Mouse (Mus musculus): ENCODE data around the gene Ap3m1. TPM values are rescaled to one million over a fixed set of nuclear protein-coding genes. Genes with fewer than 3 reads are reported as not detected.
A peak's percentile ranks its signal among the peaks of the same experiment; 100 is the strongest.

Ap3m1 gene
- total RNA-seq, 1 experiment from 2014 or later = 93.1 TPM

DNA sequence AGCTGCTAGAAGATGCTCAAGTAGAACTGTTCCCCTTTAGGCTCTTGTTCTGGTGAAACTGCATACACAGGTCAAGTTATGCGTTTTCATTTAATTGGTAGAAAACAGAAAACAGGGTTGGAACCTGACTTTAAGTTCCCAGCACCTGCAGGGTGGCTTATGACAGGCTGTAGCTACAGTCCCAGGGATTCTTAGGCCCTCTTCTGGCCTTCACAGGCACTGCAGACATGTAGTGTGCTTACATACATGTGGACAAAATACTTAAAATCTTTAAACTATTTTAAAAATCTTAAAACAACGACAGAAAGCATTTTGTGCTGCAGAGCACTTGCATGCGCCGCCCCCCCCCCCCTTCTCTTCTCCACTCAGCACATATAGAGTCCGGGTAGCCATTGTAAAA lies 17.3 kb upstream of the Ap3m1 start:
- DNase-seq = no peak

DNA sequence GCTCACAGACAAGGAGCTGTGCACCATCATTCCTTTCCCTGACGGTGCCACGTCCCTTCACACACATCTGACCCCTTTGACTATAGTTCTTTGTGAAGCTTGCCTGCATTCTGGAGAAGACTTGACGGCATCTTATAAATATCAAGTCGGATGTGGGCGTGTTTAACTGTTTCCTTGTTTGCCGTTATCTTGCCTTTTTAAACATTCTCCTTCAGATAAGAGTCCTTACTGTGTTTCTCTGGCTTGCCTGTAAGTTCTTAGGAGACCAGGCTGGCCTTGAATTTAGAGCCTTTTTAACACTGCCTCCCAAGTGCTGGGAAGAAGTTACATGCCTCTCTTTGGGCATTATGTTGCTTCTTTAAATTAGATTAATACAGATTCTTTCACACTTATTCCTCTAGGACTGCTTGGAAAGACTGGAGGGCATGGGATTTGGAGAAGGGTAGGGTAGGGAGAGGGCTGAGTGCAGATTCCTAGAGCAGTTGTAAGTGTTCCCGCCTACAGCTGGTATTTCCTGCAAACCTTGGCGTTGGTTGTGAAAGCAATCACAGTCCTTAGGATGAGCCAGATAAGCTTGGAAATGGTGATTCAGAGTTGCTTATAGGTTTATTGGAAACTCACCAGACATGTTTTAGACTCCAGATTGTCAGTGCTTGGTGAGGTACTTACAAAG lies 13.3 kb upstream of the Ap3m1 start:
- no peak for DNase-seq

DNA sequence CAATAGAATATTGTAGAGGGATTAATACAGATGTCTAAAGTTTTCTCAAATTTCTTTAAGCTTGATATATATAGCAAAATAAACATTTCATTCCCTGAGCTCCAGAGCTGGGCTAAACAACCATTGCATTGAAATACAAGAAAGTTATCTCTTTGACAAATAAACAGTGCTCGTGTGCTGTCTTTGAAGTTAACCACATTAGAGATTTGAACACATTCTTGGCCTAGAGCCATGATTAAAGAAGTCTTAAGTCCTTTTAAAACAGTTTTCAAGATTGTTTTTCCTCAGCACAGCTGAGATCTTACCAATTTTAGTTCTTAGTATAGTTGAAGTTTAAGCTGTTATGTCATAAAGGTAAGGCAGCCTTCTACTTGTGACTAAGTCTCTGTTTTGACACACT lies 12.0 kb upstream of the Ap3m1 start:
- no peak for DNase-seq

DNA sequence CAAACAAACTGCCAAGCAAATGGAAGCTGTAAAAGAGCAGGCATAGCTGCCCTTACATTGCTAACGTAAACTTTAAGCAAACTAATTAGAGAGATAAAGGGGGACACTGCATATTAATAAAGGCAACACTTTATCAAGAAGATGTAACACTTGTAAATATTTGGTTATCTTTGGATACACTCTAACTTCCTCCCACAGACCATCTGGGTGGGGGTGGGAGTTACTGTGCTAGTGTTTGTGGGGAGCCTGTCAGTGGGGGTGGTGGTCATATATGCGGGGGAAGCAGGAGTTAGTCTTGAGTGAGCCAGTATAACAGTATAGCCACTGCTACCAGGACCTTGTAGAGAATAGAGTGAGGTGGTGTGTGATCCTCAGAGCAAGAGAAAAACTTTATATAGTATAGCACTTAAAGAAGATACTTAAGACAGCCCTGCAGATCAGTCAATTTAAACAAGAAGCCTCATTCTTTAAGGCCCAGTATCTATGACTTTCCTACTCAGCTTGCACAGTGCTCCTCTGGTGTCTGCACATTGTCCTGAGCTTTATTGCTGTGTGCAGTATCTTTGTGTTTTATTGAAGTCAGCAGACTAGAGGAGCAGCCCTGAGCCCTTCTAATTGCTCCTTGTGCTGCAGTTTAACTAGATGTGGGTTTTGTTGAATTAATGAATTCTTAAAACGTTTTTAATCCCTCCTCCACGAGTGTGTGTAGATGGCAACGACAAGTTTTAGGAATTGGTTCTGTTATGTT lies 10.6 kb upstream of the Ap3m1 start:
- DNase-seq = no peak

DNA sequence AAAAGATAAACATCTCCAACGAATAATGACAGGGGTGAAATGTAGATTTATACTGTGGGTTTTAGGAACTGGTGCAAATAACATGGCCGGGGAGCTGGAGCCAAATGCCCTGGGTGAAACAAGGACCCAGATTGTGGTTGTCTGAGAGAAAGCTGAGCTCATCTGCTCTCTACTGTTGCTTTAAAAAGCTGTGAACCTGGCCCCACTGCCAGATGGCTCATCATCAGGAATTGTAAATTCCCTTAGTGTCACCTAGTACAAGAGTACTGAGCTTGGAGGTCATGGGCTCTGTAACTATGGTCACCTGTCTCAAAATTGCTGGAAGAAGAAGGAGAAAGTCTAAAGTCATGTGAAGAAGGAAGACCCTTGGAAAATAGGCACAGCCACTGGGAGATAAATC lies 6.7 kb upstream of the Ap3m1 start:
- DNase-seq = no peak

DNA sequence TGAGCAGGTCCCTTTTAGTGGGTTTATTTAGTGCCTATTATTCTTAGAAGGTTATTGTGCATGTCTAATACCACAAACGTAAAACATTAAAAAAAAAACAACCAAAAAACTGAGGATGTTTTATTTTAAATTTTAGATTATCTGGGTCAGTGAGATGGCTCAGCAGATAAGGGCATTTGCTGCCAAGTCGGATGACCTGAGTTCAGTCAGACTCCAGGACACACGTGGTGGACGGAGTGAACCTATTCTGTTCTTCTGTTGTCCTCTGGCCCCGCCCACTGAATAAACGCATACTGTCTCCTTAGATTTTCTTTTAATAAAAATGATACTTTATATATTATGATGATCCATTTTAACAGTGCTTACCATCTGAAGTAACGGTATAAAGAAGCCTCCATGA lies 1.3 kb upstream of the Ap3m1 start:
- no peak for DNase-seq

DNA sequence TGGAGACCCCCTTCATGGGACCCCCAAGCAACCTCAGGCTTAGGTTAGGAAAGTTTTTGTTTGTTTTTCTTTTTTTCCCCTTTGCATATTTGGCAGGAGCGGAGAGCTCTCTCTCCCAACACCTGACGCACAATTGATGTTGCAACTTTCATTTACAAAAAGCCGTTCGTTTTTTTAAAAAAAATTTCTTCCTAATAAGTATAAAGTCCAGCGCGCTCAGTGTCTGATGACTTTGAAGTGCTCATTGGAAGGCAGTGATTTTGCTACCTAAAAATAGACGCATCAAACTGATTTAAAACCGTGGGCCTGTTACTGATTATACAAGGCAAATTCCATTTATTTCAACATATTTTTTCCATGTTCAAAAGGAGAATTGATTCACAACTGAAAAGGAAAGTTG lies 843 bp upstream of the Ap3m1 start:
- DNase-seq = no peak

DNA sequence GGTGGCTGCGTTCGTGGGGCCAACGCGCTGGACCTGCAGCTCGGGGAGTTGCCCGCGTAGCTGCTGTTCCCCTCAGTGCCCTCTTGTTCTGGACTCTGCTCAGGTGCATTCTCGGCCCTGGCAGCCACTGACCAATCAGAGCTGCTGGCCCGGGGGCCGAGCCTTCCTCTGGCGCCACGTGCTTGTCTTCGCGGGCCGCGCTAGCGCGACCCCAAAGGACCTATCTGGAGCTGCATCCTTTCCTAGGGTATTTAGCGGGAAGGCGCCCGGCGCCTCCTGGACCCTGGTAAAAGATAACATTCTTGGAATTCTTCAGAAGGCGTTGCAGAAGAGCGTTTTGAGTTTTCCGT lies 448 bp upstream of the Ap3m1 start:
- DNase-seq = peak; percentile 63

DNA sequence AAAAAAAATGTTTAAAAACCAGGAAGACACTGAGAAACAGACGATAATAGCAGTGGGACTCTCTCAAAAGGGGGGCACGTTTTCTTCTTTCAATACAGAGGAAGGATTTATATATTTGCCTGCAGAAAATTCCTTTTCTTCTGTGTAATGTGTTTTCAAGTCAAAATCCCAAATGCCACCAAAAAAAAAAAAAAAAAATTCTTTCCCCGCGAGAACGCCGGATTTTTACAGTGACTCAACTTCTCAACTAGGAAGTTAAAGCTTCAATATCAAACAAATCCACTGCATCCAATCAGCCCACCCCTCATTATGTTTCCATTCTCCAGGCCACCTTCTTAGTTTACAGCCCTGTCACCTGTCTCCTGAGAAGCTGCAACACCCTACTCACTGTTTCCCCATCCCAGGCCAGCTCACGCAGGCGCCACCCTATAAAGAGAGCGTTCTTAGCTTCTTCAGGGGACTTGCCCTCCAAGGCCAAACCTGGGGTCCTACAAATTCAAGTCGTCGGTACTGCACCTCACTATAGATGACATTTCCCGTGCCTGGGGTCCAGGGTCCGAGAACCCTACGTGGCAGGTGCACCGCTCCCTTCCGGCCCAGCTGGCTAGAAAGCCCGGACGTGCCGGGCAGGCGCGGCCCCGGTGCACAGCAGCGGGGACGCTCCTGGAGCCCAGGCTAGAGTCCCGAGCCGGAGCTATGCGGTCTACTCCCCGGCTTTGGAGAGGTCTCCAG lies 762 bp downstream of the Ap3m1 start:
- no peak for DNase-seq

DNA sequence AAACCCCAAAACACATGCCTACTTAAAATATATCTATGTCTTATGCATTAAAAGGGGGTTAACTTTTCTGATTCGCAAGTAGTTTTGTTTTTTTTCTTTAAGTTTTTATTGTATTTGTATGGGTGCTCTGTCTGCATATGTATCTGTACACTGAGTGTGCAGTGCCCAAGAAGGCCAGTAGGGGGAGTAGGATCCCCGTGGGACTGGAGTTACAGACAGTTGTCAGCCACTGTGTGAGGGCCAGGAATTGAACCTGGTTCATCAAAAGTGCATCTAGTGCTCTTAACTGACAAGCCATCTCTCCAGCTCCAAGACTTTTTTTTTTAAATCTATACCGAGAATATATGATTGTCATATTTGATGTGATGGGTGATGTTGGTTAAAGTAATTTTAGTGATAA lies 1.6 kb downstream of the Ap3m1 start:
- DNase-seq = no peak

DNA sequence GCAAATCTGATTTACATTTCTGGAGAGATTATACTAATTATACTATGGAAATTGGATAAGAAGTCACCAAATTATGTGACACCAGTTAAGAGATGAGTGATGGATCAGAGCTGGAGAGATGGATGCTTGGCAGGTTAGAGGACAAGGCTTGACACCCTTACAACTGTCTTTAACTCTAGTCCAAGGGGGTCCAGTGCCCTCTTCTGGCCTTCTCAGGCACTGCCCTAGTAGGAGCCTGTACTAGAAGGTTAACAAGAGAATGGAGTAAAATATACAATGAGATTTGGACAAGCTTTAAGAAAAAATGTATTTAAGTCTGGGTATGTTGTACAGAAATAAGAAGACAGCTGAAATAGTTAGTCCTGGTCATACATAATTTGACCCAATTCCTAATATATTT lies 3.4 kb downstream of the Ap3m1 start:
- peak; percentile 44 for DNase-seq

DNA sequence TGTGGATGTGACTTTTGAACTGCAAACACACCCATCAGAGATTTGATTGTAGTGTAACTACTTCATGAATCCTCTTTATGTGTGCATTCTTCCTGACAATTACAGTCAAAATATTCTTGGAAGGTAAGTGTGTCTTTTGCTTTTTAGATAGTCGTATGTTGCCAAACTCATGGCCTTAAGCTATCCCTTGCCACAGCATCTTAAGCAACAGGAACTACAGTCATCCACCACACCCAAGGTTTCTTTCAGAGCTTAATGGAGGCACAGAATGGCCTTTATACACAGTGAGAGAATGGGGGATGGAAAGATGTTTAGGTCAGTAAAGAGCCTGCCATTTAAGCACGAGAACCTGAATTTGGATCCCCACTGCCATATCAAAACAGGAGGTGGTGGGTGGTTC lies 4.5 kb downstream of the Ap3m1 start:
- DNase-seq = no peak

DNA sequence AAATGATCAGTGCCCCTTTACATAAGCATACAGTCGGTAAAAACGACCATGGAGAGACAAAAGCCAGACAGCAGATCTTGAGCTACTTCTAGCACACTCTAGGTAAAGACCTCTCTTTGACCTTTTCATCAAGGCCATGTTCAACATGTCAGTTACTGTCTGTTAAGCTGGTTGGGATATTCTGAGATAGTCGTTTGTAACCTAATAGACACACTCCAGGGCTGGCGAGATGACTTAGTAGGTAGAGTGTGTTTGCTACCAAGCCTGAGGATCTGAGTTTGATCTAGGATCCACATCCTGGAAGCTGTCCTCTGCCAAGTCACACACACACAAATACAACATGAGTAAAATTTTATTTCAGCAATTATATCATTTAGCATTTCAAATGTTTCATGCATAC lies 12.7 kb downstream of the Ap3m1 start:
- DNase-seq = no peak

DNA sequence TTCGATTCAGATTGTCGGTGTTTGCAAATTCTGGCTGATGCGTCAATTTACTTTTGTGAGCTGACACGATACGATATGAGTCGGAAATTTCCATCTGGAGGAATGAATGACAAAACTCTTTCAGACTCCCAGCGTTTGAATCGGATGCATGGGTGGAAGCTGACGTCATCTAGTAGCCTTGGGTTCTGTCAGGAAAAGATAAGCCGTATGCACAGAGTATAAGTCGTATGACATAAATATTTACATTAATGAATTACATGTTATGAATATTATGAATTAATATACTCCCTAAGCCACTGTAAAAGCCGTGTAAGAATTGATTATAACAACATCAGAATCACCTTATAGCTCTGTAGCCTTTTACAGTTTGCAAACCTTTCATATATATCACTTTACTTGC lies 13.2 kb downstream of the Ap3m1 start:
- DNase-seq = no peak

DNA sequence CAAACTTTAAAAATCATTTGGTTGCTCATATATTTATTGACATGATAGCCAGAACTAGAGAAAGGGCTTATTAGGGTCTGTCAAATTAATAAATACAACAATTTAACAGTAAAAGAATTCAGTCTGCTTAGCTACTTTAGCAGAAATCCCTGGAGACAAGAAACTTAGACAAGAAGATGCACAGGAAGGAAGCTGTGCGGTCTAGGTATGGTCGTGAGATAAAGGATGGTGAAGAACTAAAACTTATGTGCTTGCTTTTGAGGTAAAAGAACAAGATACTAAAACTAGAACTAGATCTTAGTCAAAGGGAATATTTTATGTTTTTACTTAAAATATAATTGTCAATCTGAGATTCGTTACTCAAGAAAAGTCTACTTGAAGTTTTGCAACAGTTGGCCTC lies 17.5 kb downstream of the Ap3m1 start:
- no peak for DNase-seq

DNA sequence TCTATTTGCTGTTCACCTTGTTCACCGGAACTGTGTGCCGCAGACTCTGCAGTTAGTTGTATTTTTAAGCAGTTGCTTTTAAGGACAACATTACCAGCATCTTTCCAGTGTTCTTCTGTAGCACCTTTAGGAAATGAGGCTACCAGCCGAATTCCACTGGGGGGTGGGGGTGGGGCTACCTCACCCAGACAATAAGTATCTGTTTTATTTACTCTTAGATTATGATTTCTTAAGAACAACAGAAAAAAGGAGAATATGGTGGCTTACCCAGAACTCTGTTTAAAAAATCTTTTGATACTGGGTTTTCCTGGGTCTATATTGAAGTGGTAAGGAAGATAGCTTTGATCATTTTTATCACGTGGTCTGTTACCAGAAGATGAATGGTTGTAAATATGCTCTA lies 18.0 kb downstream of the Ap3m1 start:
- DNase-seq = no peak

DNA sequence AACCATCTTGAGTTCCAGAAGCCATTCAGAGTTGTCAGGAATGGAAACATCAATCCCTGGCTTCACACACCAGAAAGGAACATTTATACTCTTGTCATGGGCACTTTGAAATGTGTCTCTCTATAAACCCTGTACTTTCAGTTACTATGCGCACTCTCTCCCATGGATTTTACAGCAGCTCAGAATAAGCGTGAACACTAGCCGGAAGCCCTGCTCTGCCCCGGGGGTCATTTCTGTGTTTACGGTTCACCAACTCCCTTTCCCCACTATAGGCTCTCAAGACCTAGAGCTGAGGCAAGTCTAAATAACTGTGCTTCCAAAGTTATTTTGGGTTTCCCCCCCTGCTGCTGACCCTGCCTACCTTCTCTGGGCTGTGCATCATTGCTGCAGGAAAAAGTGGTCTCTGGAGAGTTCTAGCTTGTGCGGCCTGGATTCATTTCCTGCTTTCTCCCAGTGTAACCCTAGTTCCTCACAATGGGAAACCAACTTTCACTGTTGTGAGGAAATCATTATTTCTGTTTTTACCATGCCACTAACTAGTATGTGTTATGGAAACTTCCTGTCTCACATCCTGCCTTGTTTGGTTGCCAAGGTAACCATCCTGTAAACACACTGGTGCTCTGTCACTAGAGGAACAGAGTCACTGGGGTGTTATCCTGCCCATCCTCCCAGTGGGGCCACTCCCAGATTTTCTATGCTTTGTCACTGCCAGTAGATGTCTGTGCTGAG lies 20.4 kb downstream of the Ap3m1 start:
- DNase-seq = no peak

DNA sequence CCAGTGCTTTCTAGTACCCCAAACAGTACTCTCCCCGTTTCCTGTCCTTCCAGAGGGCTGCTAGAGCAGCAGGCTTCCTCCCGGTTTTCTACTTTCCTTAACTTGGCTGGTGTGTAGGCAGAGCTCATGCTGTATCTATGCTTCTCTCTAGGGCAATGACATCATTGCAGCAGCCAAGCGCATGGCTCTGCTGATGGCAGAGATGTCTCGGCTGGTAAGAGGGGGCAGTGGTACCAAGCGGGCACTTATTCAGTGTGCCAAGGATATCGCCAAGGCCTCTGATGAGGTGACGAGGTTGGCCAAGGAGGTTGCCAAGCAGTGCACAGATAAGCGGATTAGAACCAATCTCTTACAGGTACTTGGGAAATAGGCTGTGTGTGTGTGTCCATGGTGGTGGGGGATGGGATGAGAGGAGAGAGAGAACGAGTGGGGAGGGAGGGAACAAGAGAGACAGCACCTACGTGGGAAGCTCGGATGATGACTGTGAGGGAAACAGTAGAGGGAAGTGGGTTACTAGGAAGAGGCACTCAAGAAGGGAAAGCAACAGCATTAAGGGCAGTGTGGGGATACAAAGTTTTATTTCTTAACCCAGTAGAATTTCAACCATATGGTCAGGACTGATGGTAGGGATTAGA lies 23.2 kb downstream of the Ap3m1 start:
- no peak for DNase-seq

DNA sequence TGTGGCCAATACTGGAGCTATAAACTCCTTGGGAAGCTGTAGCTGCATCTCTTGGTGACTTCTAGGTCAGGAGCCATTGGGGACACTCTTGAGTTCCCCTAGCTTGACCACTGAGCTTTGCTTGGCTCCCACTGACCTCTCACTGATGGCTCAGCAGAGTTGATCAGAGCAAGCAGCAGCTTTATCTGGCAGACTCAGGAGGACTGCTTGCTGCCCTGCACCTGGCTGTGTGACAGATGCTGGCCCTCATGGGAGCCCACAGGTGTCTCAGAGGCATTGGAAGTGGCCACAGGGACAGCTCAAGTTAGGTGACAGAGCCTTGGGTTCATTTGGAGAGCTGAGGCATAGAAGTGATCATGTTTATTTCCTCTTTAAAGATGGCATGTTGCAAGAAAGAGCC lies 24.8 kb downstream of the Ap3m1 start:
- DNase-seq = no peak

DNA sequence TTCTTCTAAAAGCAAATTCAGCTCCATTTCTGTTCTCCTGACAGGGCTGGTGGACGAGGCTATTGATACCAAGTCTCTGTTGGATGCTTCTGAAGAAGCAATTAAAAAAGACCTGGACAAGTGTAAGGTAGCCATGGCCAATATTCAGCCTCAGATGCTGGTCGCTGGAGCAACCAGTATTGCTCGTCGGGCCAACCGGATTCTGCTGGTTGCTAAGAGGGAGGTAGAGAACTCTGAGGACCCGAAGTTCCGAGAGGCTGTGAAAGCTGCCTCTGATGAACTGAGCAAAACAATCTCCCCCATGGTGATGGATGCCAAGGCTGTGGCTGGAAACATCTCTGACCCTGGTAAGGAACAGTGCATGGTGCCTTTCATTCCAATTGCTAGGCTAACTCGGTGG lies 31.9 kb downstream of the Ap3m1 start:
- no peak for DNase-seq

DNA sequence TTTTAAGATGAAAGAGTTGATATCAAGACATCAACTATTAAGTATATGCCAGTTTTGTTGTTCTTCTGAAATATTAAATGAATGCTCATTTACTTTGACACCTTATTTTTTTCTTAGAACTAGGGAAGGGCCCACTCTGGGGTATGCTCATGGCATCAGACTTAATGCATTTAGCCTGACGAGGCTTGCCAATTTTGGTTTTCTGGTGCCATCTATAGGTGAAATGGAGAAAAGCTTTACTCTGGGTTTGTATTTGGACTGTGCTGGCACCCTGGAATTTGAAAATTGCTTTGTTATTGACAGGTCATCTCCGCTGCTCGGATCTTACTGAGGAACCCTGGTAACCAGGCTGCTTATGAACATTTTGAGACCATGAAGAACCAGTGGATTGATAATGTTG lies 33.3 kb downstream of the Ap3m1 start:
- DNase-seq = no peak

DNA sequence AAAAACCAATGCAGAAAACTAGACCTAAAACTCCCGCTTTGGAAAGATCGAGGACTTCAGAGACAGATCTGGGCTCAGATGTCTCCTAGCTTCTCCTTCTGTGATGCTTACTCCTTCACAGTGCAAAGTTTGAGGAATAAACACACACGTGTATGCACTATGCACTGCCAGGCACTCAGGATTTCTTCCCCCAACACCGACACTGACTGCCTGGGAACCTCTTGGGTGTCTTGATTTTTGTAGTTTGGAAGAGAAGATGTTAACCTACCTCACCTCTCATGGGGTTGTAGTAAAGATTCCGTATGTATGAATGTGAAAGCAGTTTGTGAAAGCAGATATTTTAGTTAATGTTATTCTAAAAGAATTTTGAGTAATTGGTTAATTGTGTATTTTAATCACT lies 34.4 kb downstream of the Ap3m1 start:
- no peak for DNase-seq
